Mouse (Mus musculus): ENCODE data around the gene Hdac7.

DNA sequence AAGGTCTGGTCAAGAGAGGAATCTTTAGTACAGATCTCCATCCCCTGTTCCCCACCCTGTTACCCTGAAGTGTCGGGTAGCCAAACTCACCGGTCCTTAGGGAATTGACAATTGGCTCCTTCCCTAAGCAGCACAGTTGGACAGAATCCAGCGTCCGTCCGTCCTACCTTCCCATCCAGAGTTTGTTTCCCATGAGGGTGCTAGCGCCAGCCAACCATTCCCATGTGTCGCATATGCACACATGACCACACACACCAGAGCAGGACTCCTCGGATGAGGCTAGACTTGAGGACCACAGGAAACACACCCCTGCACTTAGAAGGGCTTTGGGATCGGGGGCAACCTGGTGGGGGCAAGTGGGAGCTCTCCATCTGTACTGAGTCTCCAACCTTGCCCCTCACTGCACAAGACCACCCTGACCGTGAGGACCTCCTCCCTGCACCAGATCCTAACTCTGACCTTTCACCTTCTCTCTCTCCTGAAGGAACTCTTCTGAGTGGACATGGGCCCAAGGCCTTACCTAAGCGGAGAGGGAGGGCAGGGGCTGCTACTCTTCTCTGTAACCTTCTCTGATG, 53.1 kb downstream of the Hdac7 start:
- TF ChIP-seq CTCF (IDR thresholded peaks at IDR 0.05; ENCODE audit: insufficient read depth, low read depth, low read length) = no peak
- no peak for TF ChIP-seq POLR2A (IDR thresholded peaks at IDR 0.05; ENCODE audit: insufficient read depth, low read depth, low read length)

Measured in olfactory bulb, adult 2 months (tissue).